Mouse (Mus musculus) embryonic facial prominence, embryonic 15.5 days (tissue): Measurements from ENCODE around the gene Kat5. TPM values are rescaled to one million over a fixed set of nuclear protein-coding genes. Genes with fewer than 3 reads are reported as not detected.

Experiments
- ATAC-seq: fragments of 200-750 bp; cut with Nextera tagmentation; 2 replicates; pipeline ENCODE4 v1.8.0; 2017; ENCODE audit warnings: low read depth, moderate TSS enrichment; ENCODE audit not compliant: insufficient number of reproducible peaks, low FRiP score, low TSS enrichment
- H3K27ac ChIP-seq: fragments of 300-500 bp; sonication (generic); replicated peaks from 2 replicates; pipeline ENCODE4 v1.5.1; 2015; ENCODE audit warnings: mild to moderate bottlenecking, inconsistent platforms
- H3K27me3 ChIP-seq: fragments of 300-500 bp; sonication (generic); 2 replicates; pipeline ENCODE4 v1.6.1; 2015; ENCODE audit warnings: inconsistent platforms
- H3K36me3 ChIP-seq: fragments of 300-500 bp; sonication (generic); 2 replicates; pipeline ENCODE4 v1.6.1; 2015; ENCODE audit warnings: mild to moderate bottlenecking, inconsistent platforms
- H3K4me1 ChIP-seq: fragments of 300-500 bp; sonication (generic); 2 replicates; pipeline ENCODE4 v1.6.1; 2015; ENCODE audit warnings: inconsistent platforms
- H3K4me2 ChIP-seq: fragments of 300-500 bp; sonication (generic); replicated peaks from 2 replicates; pipeline ENCODE4 v1.6.1; 2015; ENCODE audit warnings: mild to moderate bottlenecking, inconsistent platforms
- H3K4me3 ChIP-seq: fragments of 300-500 bp; sonication (generic); replicated peaks from 2 replicates; pipeline ENCODE4 v1.5.1; 2015; ENCODE audit warnings: mild to moderate bottlenecking, inconsistent platforms
- H3K9ac ChIP-seq: fragments of 300-500 bp; sonication (generic); 2 replicates; pipeline ENCODE4 v1.6.1; 2015; ENCODE audit warnings: inconsistent platforms
- H3K9me3 ChIP-seq: fragments of 300-500 bp; sonication (generic); replicated peaks from 2 replicates; pipeline ENCODE4 v1.6.1; 2016; ENCODE audit warnings: inconsistent platforms
- WGBS: fragments of 180-500 bp; shearing (Covaris S2); methylation state at CpG from one replicate; pipeline ENCODE4 v1.1.7; 2015; 5-methylcytosine and 5-hydroxymethylcytosine counted together
- polyA plus RNA-seq: library from polyadenylated mRNA; unstranded; fragments of >200 nt; fragmentation: Nextera tagmentation; extraction: Ambion mirVana; gene quantifications from 2 replicates; pipeline ENCODE4 v1.2.1, GENCODE M21; 2015

Kat5 gene
- 49.4 and 52.3 TPM in 2 replicates for polyA plus RNA-seq

DNA sequence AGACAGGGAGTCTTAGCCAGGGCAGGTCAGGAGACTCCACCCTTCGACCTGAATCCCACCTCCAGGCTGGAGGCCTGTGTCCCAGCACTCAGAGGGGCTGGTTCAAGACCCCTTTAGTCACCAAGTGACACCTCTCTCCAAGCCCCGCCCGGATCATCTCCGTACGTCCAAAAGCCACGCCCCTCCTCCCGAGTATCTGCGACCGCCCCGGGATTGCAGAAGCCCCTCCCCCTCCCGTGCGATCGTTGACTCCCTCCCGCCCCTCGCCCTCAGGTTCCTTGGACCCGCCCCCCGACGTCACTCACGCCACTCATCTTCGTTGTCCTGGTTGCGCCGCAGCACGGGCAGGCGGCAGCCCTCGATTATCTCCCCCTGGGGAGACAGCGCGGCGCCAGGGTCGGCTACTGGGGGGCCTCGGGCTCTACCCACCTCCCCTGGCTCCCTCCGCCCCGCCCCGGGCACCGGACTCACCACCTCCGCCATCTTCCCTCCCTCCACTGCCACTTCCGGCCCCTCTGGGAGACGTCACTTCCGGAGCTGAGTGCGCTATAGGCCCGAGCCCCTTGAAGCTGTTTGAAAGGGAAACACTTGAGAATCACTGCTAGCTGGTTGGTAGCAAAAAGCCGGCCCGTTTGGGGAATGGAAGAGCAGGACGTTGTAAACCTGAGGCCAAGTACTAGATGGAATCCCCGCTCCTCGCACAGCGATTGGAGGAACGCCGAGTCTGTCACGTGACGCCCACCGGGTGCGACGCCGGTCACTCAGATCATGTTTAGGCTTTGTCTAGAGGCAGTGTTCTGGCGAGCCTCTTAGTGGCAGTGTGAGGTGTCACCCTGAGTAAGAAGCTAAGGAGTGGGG, at the start of gene Kat5:
TSS of gene Kat5 (minus strand) at position 691 of the 858 bp plus-strand sequence.
- Histone ChIP-seq H3K9ac (peak within 1 kb of the TSS; percentile 86), H3K27ac (peak within 1 kb of the TSS; percentile 99), H3K4me3 (peak within 1 kb of the TSS; percentile 81), H3K27me3 (no peaks in the 10 kb centered on the region), H3K4me2 (peak within 1 kb of the TSS; percentile 63), H3K36me3 (peaks cover 38% of the 10 kb centered on the region), H3K4me1 (peaks cover 25% of the 10 kb centered on the region), H3K9me3 (no peaks in the 10 kb centered on the region)
- ATAC-seq: peak; percentile 91
- under 1% methylated on average over 55 of the region's 55 CpGs for WGBS

DNA sequence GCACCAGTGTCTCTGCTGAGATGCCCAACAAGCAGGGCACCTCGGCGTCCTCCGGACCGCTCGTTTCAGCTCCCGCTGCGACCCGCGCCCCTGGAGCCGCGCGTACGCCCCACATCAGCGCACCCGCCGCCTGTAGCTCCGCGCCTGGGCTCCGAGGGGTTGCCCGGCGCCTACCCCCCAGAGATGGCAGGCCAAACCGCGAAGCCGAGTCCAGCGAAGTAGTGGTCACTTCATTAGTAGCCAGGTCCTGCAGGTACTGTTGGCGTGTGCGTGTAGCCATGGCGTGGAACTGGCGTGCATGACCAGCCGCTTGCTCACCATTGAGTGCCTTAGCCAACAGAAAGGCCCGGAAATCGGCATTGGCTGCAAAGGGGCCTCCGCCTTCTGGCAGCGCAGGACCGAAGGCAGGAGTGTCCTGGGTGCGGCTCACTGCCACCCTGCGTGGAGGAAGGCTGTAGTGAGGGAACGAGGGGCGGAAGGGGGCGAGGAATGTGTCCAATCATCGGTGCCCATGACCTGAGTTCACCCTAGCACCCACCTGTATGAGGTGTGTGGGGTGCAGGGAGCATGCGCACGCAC, 44.8 kb upstream of the Kat5 start:
- Histone ChIP-seq H3K4me2 (peak overlapping the region; percentile 85), H3K9me3 (no peaks in the 10 kb centered on the region), H3K36me3 (peaks cover 28% of the 10 kb centered on the region), H3K9ac (peak overlapping the region; percentile 33; the same call in 1 of the 2 replicates), H3K4me3 (peak overlapping the region; percentile 46), H3K27me3 (peaks cover 25% of the 10 kb centered on the region), H3K4me1 (peaks cover 16% of the 10 kb centered on the region), H3K27ac (no peak overlapping the region)
- ATAC-seq: no peak
- 14% methylated on average over 43 of the region's 43 CpGs for WGBS

DNA sequence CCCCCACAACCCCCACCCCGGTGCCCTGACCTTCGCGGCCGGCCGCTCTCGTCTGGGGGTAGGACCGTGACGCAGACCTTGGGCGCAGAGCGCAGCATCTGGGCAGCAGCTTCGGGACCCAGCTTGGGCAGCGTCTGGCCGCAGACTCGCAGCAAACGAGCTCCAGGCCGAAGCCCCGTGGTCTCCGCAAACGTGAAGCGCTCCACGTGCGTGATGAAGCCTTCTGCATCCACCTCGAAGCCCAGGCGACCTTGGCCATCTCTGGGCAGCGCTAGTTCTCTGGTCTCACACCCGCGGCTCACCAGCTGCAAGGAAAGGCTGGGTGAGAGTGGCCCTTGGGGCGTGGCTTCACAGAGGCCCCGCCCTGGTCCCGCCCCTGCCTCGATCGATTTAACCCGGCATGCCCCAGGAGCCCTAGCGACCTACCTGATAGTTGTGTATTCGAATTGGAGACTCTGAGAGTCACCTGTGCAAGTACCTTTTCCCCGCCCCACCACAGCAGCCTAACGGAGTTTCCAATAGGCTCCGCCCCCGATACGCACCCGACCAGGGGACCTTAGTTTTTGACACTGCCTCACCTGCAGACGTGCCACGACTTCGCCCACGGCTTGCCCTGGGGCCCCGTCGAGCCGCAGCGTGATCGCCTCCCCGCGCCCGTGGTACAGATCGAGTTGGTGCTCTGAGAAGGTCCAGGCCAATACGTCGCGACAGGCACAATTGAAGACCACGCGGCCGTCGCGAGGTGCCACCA, 44.1 kb upstream of the Kat5 start:
- peak; percentile 34; the same call in 1 of the 2 replicates for ATAC-seq
- Histone ChIP-seq H3K9ac (peak overlapping the region; percentile 33), H3K36me3 (peaks cover 24% of the 10 kb centered on the region), H3K4me1 (peaks cover 22% of the 10 kb centered on the region), H3K4me2 (peak overlapping the region; percentile 85), H3K4me3 (peak overlapping the region; percentile 46), H3K27ac (no peak overlapping the region), H3K9me3 (no peaks in the 10 kb centered on the region), H3K27me3 (peaks cover 25% of the 10 kb centered on the region)
- 8% methylated on average over 62 of the region's 62 CpGs for WGBS

DNA sequence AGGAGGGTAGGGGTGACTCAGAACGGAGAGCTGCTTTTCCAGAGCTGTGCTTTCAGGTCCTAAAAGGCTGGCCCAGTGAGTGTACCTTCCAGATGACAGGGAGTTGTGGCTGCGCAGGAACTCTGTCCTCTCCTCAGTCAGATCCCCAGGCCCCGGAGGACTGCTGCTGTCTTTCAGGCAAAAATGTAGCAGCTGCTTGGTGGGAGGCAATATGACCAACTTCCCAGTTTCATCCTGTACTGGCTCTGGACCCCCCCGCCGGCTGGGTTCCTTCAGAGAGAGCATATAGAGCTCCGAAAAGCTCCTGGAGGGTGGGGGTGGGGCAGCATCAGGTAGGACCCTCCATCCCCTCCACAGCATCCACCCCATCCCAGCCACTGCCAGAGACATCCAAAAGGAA, 42.5 kb upstream of the Kat5 start:
- H3K4me1 ChIP-seq: peaks cover 32% of the 10 kb centered on the region
- H3K4me2 ChIP-seq: no peak overlapping the region
- no peak for ATAC-seq
- H3K27me3 ChIP-seq: peaks cover 25% of the 10 kb centered on the region
- no peak overlapping the region for H3K9ac ChIP-seq
- 68% methylated on average over 6 of the region's 6 CpGs for WGBS
- H3K27ac ChIP-seq: no peak overlapping the region
- no peaks in the 10 kb centered on the region for H3K9me3 ChIP-seq
- H3K36me3 ChIP-seq: peaks cover 27% of the 10 kb centered on the region
- H3K4me3 ChIP-seq: no peak overlapping the region

DNA sequence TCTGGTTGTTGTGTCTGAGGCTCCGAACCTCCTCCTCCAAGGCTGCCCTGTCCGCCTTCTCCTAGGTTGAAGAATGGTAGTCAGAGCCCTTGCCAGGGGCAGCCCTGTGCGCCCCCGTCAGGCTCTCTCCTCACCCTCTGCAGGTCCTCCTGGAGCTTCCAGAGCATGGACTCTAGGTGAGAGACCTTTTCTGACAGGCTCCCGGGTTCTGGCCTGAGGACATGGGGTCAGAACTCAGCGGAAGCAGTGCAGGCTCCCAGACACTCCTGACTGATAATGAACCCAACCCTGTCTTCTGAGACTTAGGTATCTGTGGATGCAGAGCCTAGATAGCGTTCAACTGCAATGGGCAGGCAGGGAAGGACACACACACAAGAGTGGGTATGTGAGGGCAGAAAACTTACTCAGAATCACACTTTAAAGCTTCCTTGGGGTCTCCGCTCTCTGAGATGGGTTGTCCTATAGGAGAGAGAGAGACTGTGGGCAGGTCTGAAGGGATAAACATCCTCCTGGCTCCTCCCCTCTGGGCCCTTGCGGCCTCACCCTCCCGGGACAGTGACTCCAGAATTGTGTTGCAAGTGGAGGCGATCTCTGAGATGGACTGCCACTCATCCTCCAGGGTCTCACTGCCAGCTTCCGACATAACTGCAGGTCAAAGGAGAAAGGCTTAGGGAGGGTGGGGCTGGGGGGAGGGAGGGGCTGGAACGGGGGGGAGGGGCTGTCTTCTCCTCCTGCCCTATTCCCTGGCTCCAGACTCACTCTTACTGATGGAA, 41.7 kb upstream of the Kat5 start:
- WGBS: 63% methylated on average over 13 of the region's 13 CpGs
- Histone ChIP-seq H3K9ac (no peak overlapping the region), H3K27ac (no peak overlapping the region), H3K4me2 (no peak overlapping the region), H3K4me3 (no peak overlapping the region), H3K27me3 (peaks cover 25% of the 10 kb centered on the region), H3K9me3 (no peaks in the 10 kb centered on the region), H3K4me1 (peaks cover 32% of the 10 kb centered on the region), H3K36me3 (peaks cover 36% of the 10 kb centered on the region)
- no peak for ATAC-seq

DNA sequence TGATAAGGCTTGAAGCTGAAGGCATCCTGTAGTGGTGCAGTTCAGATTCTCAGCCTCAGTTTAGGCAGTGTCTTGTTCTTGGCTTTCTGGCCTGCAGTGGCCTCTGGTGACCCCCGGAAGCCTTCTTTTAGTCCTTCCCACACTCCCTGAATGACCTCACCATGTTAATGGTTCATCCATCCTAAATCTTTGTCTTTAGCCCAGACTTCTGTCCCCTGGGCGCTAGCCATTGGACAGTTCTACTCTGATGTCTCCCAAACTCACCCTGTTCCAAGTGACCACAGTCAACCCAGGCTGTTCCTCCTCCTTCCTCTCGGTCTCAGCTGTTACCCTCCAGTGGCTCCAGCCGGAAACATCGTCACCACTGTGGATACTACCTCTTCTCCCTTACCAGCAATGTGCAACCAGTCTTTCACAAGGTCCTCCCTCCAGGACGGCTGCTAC, 39.3 kb upstream of the Kat5 start:
- H3K4me3 ChIP-seq: peak overlapping the region; percentile 31
- no peaks in the 10 kb centered on the region for H3K9me3 ChIP-seq
- H3K4me2 ChIP-seq: peak overlapping the region; percentile 58
- H3K4me1 ChIP-seq: peaks cover 22% of the 10 kb centered on the region
- WGBS: 61% methylated on average over 6 of the region's 6 CpGs
- H3K27ac ChIP-seq: peak overlapping the region; percentile 79
- H3K9ac ChIP-seq: 0 out of 2 replicates have a peak overlapping the region, but pooled peaks have one; percentile 1
- ATAC-seq: no peak
- H3K27me3 ChIP-seq: peaks cover 6% of the 10 kb centered on the region; the same call in 1 of the 2 replicates
- H3K36me3 ChIP-seq: peaks cover 59% of the 10 kb centered on the region

DNA sequence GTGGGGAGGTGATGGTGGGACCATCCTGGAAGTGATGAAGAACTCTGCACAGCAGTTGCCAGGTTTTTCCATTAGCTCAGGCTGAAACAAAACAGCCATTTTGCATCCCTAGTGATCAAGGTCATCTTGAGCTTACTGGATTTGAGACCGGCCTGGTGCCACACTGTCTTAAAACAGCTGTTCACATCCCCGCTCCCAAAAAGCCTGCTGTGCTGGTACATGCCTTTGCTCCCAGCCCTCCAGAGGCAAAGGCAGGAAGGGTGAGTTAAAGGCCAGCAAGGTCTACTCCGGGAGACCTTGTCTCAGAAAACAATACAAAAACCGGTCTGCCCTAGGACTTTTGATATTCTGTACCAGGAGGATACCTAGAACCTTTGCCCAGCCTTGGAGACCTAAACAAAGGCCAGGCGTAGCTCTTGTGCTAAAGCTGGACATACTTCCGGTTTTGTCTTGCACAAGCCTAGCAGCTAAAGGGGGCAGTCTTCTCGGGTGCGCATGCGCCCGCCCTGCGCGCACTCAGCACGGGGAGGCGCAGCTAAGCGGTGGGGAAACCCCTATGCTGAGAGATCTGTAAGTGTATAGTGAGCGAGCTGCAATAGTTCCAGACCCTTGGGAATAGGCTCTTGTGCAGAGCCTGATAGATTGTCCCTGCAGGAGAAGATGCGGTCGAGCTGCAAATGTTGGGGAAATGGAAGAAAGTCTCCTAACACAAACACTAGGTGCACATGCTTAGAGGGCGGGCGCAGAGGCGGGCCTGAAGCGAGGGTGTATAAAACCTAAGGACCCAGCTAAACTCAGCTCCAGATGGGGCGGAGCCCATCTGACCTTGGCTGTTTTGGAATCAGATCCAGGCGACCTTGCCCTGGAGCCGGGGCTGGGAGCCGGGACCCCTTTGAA, 38.6 kb upstream of the Kat5 start:
- H3K9ac ChIP-seq: 0 out of 2 replicates have a peak overlapping the region, but pooled peaks have one; percentile 1
- WGBS: 6% methylated on average over 26 of the region's 26 CpGs
- peak overlapping the region; percentile 58 for H3K4me2 ChIP-seq
- H3K4me3 ChIP-seq: peak overlapping the region; percentile 31
- 0 out of 2 replicates have a peak, but pooled peaks cover 2% of the 10 kb centered on the region for H3K27me3 ChIP-seq
- peaks cover 16% of the 10 kb centered on the region for H3K4me1 ChIP-seq
- ATAC-seq: peak; percentile 82
- H3K27ac ChIP-seq: peak overlapping the region; percentile 79
- H3K9me3 ChIP-seq: no peaks in the 10 kb centered on the region
- peaks cover 66% of the 10 kb centered on the region for H3K36me3 ChIP-seq

DNA sequence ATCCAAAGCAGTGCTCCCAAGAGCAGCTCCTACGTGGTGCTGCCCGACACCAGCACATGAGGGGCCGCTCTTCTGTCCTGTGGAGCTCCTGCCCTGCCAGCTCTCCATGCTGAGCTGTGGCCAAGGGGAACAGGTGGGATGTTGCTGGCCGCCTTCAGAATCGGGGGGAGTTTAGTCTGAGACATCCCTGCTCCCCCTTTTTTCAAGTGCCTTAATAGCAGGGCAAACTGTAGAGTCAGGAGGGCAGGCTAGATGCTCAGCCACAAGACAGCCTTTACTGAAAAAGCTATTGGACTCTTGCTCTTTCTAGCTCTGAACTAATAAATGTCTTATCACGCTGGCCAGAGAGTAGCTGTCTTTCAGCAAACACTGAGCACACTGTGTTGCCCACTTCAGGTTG, 37.8 kb upstream of the Kat5 start:
- no peaks in the 10 kb centered on the region for H3K9me3 ChIP-seq
- H3K4me1 ChIP-seq: peaks cover 16% of the 10 kb centered on the region
- H3K27me3 ChIP-seq: 0 out of 2 replicates have a peak, but pooled peaks cover 2% of the 10 kb centered on the region
- H3K4me2 ChIP-seq: no peak overlapping the region
- ATAC-seq: no peak
- no peak overlapping the region for H3K9ac ChIP-seq
- H3K4me3 ChIP-seq: no peak overlapping the region
- peaks cover 70% of the 10 kb centered on the region for H3K36me3 ChIP-seq
- H3K27ac ChIP-seq: 0 out of 2 replicates have a peak overlapping the region, but pooled peaks have one; percentile 79
- 95% methylated on average over 6 of the region's 6 CpGs for WGBS

DNA sequence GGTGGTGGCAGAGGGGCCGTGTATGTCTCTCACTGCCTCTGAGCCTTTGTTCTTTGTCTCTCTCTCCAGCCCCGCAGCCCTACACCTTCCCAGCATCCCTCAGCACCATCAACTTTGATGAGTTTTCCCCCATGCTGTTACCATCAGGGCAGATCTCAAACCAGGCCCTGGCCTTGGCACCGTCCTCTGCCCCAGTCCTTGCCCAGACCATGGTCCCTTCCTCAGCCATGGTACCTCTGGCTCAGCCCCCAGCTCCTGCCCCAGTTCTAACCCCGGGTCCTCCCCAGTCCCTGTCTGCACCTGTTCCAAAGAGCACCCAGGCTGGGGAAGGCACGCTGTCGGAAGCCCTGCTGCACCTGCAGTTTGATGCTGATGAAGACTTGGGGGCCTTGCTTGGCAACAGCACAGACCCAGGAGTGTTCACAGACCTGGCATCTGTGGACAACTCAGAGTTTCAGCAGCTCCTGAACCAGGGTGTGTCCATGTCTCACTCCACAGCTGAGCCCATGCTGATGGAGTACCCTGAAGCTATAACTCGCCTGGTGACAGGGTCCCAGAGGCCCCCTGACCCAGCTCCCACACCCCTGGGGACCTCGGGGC, 36.8 kb upstream of the Kat5 start:
- 91% methylated on average over 8 of the region's 8 CpGs for WGBS
- H3K27me3 ChIP-seq: no peaks in the 10 kb centered on the region
- no peak overlapping the region for H3K4me2 ChIP-seq
- H3K4me3 ChIP-seq: no peak overlapping the region
- peaks cover 16% of the 10 kb centered on the region for H3K4me1 ChIP-seq
- no peak for ATAC-seq
- H3K9ac ChIP-seq: no peak overlapping the region
- H3K27ac ChIP-seq: no peak overlapping the region
- H3K9me3 ChIP-seq: no peaks in the 10 kb centered on the region
- peaks cover 72% of the 10 kb centered on the region for H3K36me3 ChIP-seq
